Mouse (Mus musculus): ENCODE data around the gene Atp6v1e1.

DNA sequence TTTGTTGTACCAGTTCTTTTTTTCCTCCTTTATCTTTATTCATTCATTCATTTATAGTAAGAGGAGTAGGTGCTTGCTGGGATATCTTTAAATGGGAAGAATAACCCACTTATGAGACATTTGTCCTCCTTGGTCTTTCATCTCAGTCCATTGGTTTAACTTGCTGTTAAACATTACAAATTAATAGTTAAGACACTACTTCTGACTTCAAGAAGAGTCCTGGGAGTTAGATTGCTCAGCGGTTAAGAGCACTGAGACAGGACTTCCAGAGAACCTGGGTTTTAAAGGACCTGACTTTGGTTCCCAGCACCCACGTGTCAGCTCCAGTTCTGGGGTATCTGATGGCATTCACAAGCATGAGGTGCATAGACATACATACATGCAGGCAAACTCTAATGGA lies 76.2 kb downstream of the Atp6v1e1 start:
- no peak for TF ChIP-seq CTCF (conservative IDR thresholded peaks at IDR 0.05 in 1 of 2, IDR thresholded peaks at IDR 0.05 in 1 of 2; ENCODE audit: low read depth in 2 of 2, low read length in 2 of 2)
- no peak for TF ChIP-seq EP300 (IDR thresholded peaks at IDR 0.05; ENCODE audit: low read length)
- TF ChIP-seq CHD1 (IDR thresholded peaks at IDR 0.05; ENCODE audit: low read depth, low read length), result no peak
- TF ChIP-seq KAT2A (IDR thresholded peaks at IDR 0.05; ENCODE audit: insufficient replicate concordance, low read length), result no peak
- no peak for TF ChIP-seq MAZ (IDR thresholded peaks at IDR 0.05; ENCODE audit: low read depth, low read length)
- TF ChIP-seq SMC3 (IDR thresholded peaks at IDR 0.05; ENCODE audit: low read depth, low read length), result no peak
- no peak for TF ChIP-seq BHLHE40 (IDR thresholded peaks at IDR 0.05; ENCODE audit: low read depth, low read length)
- TF ChIP-seq CHD2 (IDR thresholded peaks at IDR 0.05; ENCODE audit: low read length), result no peak
- TF ChIP-seq MAFK (IDR thresholded peaks at IDR 0.05; ENCODE audit: insufficient replicate concordance, low read length), result no peak

All from CH12.LX (cell line).